Mouse (Mus musculus) myocyte (in vitro differentiated cells): ENCODE data around the gene Supt5.

Experiments
- CEBPB ChIP-seq: IDR thresholded peaks from 2 replicates; pipeline ENCODE4 v1.6.1; 2011; ENCODE audit warnings: mild to moderate bottlenecking, moderate library complexity; ENCODE audit not compliant: poor library complexity, insufficient read depth, severe bottlenecking
- E2F4 ChIP-seq: IDR thresholded peaks from one replicate; pipeline ENCODE4 v1.6.1; 2011; ENCODE audit warnings: mild to moderate bottlenecking, control low read depth, moderate library complexity; ENCODE audit not compliant: insufficient read depth
- MAX ChIP-seq: IDR thresholded peaks from one replicate; pipeline ENCODE4 v1.6.1; 2011; ENCODE audit warnings: low read depth, mild to moderate bottlenecking, control low read depth
- MYOD1 ChIP-seq, 3 experiments: IDR thresholded peaks; one replicate each; pipeline ENCODE4 v1.6.1; 2011; ENCODE audit warnings: control low read depth in 2 of 3, low read depth in 2 of 3, mild to moderate bottlenecking in 2 of 3, moderate library complexity in 1 of 3; ENCODE audit not compliant: insufficient read length in 2 of 3, control insufficient read depth in 1 of 3
- POLR2A ChIP-seq: IDR thresholded peaks from one replicate; pipeline ENCODE4 v1.6.1; 2011; ENCODE audit warnings: low read depth, mild to moderate bottlenecking, control low read depth, moderate library complexity; ENCODE audit not compliant: insufficient read length
- POLR2AphosphoS2 ChIP-seq: IDR thresholded peaks from one replicate; pipeline ENCODE4 v1.6.1; 2011; ENCODE audit warnings: low read depth, control low read depth; ENCODE audit not compliant: insufficient read length
- TCF12 ChIP-seq: IDR thresholded peaks from one replicate; pipeline ENCODE4 v1.6.1; 2011; ENCODE audit warnings: mild to moderate bottlenecking, control low read depth; ENCODE audit not compliant: poor library complexity, insufficient read depth, severe bottlenecking
- TCF3 ChIP-seq: IDR thresholded peaks from one replicate; pipeline ENCODE4 v1.6.1; 2011; ENCODE audit warnings: low read depth, control low read depth; ENCODE audit not compliant: insufficient read length
- USF1 ChIP-seq: IDR thresholded peaks from one replicate; pipeline ENCODE4 v1.6.1; 2011; ENCODE audit warnings: low read depth, mild to moderate bottlenecking, control low read depth, moderate library complexity

GRCm38 (mm10) chr7:28370977-28371513 is 32.5 kb upstream of the Supt5 start:
- TF ChIP-seq POLR2A, result no peak
- TF ChIP-seq TCF3, result no peak
- TF ChIP-seq CEBPB, result no peak
- no peak for TF ChIP-seq E2F4
- no peak for TF ChIP-seq MAX
- TF ChIP-seq TCF12, result no peak
- TF ChIP-seq MYOD1 (IDR thresholded peaks at IDR 0.05; ENCODE audit: control insufficient read depth in 1 of 3, insufficient read length in 2 of 3, low read depth in 2 of 3), result peak in 2 of 3 experiments; percentile 20 to 35
- no peak for TF ChIP-seq POLR2AphosphoS2
- no peak for TF ChIP-seq USF1
